Mouse (Mus musculus): ENCODE measurements around the gene Wfdc1.
A peak's percentile ranks its signal among the peaks of the same experiment; 100 is the strongest.

The Wfdc1 gene

GRCm38 (mm10) chr8:119691989-119692388 lies 25.8 kb downstream of the Wfdc1 start:
- no peak for DNase-seq (ENCODE audit: low spot score)

- no peak for DNase-seq (ENCODE audit: low spot score)
Observed at GRCm38 (mm10) chr8:119694696-119695095, 28.5 kb downstream of the Wfdc1 start.

DNA sequence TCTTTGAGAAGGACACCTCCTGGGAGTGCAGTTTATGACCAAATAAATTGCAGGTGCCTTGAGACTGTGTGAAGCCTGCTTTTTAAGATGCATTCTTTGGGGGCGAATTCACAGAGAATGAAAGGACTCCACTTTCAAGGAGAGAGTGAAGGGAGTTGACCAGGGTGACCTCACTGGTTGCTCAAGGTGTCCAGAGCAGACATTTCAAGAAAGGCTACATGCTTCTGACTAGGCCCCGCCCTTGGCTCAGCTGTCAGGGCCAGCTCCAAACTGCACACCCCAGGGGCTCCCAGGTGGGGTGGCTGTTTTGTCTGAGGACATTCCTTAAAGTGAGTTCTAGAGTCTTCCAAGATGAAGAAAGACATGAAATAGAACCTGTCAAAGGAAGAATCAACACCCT lies 31.0 kb downstream of the Wfdc1 start:
- DNase-seq (ENCODE audit: low spot score) = no peak

- no peak for DNase-seq (ENCODE audit: low spot score)
Observed at GRCm38 (mm10) chr8:119698960-119699359, 32.8 kb downstream of the Wfdc1 start.

DNA sequence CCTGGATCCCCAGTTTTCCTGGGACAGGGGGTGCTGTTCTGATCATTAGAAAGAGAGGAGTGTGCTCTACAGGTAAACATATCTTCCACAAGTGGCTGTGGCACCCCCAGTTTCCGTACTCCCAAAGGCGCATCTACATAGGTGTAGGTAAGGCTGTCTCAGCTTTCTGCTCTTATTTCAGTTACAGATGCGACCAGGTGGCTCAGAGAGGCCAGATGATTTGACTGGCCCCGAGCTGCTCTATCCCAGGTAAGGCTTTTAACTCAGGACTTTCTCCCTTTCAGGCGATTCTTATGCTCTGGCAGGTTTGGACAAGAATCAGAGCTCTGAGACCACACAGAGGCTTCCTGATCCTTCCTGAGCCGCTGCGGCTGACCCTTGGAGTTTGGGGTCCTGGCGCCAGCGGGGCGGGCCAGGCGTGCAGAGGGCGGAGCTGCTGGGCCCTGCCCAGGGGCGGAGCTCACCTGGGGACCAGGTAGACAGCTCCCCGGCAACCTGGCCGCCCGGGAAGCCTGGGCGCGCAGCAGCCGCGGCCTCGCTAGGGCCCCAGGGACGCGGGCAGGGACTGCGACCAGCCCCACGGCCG lies 33.5 kb downstream of the Wfdc1 start, which contains the start of gene Atp2c2:
Gene Atp2c2, plus strand, starts transcription at position 461 of the 586 bp plus-strand sequence.
- DNase-seq (ENCODE audit: low spot score) = no peak

DNA sequence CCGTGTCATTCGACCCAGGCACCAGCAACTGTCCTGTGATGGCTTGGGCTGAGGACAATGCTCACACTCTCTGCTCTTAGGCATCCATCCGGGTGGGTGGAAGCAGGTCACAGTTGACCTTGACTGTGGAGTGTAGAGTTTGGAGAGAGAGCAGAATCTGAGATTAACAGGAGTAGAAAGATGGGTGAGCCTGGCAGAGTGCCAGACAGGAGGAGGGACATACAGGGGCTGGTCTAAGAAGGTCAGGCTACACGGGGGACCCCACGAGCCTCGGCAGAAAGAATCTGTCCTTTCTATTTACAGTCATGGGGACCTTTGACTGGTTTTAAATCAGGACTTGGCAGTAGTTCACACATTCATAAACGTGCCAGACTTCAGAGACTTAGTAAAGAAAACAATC lies 36.8 kb downstream of the Wfdc1 start:
- no peak for DNase-seq (ENCODE audit: low spot score)

- no peak for DNase-seq (ENCODE audit: low spot score)
Observed at GRCm38 (mm10) chr8:119707146-119707545, 41.0 kb downstream of the Wfdc1 start.

- DNase-seq (ENCODE audit: low spot score) = no peak
Observed at GRCm38 (mm10) chr8:119708471-119708870, 42.3 kb downstream of the Wfdc1 start.

GRCm38 (mm10) chr8:119708878-119709702 lies 42.9 kb downstream of the Wfdc1 start:
- no peak for DNase-seq (ENCODE audit: low spot score)

- no peak for DNase-seq (ENCODE audit: low spot score)
Observed at GRCm38 (mm10) chr8:119709703-119710093, 43.5 kb downstream of the Wfdc1 start.

DNA sequence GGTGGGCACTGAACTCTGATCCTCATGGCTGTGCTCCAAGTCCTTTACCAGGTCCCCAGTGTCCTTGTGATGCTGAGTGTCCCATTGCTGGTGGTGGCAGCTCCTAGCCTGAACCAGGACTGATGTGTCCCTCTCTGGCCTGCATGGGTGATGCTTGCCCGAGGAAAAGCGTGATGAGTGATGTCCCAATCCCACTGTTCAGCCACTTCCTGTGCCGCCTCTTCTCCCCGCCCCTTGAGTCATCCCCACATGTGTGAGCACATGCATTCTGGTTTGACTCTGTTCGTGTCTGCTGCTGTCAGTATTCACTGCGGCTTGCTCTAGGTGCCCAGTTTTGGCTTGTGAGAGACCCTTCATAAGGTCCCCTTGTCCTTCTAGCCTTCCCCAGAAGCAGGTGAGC lies 46.1 kb downstream of the Wfdc1 start:
- no peak for DNase-seq (ENCODE audit: low spot score)

- DNase-seq (ENCODE audit: low spot score) = no peak
Observed at GRCm38 (mm10) chr8:119713421-119713820, 47.3 kb downstream of the Wfdc1 start.

DNA sequence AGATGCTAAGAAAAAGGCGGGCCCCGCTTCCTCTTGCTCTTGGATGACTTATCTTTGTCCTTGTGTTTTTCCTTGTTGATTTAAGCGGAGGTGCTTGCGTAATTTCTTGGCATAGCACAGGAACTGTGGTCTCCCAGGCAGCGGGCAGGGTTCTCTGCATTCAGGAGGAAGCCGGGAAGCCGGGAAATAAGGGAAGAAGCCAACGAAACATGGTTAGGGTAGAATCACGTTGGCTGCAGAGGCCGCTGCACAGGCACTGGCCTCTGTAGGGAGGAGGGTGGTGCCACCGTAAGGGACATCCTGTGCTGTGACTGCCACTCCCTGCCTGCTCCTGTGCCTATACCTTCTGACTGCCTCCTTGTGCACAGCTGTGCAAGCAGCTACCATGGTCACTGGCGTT lies 49.1 kb downstream of the Wfdc1 start:
- no peak for DNase-seq (ENCODE audit: low spot score)

- DNase-seq (ENCODE audit: low spot score) = no peak
Observed at GRCm38 (mm10) chr8:119716730-119717299, 50.6 kb downstream of the Wfdc1 start.

- no peak for DNase-seq (ENCODE audit: low spot score)
Observed at GRCm38 (mm10) chr8:119717765-119718164, 51.6 kb downstream of the Wfdc1 start.

DNA sequence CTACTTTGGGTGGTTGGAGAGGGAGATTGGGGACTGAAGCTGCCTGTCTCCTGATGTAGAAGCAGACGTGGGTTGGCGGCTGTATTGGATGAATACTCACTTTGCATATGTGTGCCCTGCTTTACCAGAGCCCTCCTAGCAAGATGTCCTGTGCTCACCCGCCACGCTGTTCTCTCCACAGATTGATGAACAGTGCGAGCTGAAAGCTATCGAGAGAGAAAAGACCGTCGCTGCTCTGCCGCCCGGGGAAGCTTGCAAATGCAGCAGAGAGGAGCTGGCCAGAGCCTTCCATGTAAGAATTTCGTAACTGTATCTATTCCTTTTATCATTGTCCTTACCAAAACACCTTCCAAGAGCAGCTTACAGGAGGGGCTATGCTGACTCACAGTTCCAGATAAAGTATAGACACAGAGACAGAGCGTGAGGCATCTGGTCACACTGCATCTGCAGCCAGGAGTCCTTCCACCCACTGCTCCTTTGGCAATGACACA lies 52.9 kb downstream of the Wfdc1 start:
- DNase-seq (ENCODE audit: low spot score) = peak; percentile 6

GRCm38 (mm10) chr8:119722348-119722747 lies 56.2 kb downstream of the Wfdc1 start:
- DNase-seq (ENCODE audit: low spot score) = no peak

GRCm38 (mm10) chr8:119723676-119724075 lies 57.5 kb downstream of the Wfdc1 start:
- no peak for DNase-seq (ENCODE audit: low spot score)

DNA sequence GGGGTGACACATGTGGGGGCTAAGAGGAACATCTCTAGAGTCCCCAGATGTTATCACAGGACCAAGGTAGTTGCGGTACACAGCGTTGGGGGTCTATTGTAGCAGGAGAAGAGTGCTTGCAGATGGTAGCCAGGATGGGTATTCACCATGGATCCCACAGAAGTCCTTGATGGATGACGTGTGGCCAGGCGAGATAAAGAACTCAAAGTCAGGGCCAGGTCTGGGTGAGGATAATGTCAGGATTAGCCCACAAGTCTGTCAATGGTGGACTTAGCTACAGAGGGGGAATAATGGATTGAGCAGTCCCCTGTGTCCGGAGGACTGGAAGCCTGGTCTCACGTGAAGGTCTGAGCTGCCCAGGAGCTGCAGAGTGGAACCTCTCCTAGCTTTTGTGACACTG lies 58.4 kb downstream of the Wfdc1 start:
- DNase-seq (ENCODE audit: low spot score) = no peak

DNA sequence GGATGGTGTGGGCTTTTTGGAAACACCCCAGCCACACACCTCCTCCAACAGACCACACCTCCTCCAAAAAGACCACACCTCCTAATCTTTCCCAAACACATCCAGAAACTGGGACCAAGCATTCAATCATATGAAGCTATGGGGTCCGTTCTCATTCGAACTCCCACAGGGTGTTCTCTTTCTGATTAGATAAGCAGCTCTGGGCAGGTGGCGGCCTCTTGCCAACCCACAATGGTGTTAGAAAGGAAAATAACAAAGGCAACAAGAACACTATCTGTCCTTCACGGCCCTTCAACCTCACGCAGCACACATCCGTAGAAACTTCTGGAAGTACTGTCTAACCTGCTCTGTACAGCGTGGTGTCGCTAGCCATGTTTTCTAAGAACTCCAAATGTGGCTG lies 60.9 kb downstream of the Wfdc1 start:
- no peak for DNase-seq (ENCODE audit: low spot score)

DNA sequence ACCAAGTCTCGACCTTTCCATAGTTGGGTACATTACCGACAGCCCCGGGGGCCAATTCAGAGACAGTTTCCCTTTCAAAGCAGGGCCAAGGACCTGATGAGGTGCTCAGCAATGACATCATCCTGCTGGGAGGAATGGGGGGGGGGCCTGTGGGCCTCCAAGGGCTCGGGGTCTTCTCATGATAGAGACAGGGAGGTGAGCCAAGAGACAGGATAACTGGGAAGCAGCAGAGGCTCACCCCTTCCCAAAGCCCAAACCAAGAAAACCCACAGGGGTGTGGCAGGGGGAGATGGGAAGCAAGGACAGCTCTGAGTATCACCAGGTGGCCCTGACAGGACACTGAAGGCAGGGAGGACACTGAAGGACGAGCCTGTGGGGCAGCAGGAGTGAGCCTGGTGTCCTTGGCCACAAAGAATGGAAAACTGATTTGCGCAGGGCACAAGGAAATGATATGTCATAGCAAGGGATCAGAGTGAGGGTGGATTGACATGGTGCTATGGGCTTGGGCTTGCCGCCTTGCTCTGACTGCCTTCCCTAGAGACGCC lies 62.3 kb downstream of the Wfdc1 start:
- no peak for DNase-seq (ENCODE audit: low spot score)

GRCm38 (mm10) chr8:119732072-119732471 lies 65.9 kb downstream of the Wfdc1 start:
- no peak for DNase-seq (ENCODE audit: low spot score)
